Mouse (Mus musculus) urinary bladder, postnatal 14 days (tissue): ENCODE measurements around the gene Crip3.

Source experiments
- DNase-seq: peaks from one replicate; pipeline ENCODE4 v3.0.0; 2021; ENCODE audit warnings: low spot score

Gene Crip3

DNA sequence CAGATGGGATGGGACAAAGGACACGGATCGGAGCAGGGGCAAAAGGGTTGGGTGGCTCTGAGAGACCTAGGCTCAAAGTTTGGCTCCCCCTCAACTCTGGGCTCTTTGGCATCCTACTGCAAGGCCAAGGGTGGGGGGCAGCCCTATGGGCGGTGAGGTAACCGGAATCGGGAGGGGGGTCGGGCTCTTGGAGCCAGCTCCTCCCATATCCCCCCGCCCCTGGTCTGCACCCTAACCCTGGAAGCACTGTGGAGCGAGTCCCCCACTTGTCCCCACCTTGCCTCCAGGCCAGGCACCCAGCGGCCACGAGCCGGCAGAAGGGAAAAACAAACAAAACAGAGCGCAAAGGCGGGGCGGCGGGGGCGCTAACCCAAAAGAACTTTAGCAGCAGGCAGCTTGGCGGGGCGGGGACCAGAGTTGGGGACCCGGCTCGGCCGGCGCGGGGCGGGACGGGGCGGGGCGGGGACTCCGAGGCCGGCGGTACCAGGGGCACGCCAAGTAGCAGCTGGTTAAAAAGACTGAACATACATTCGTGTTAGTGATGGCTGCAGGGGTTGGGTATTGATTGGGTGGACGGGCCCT is 26.5 kb downstream of the Crip3 start:
- peak; percentile 54 for DNase-seq

DNA sequence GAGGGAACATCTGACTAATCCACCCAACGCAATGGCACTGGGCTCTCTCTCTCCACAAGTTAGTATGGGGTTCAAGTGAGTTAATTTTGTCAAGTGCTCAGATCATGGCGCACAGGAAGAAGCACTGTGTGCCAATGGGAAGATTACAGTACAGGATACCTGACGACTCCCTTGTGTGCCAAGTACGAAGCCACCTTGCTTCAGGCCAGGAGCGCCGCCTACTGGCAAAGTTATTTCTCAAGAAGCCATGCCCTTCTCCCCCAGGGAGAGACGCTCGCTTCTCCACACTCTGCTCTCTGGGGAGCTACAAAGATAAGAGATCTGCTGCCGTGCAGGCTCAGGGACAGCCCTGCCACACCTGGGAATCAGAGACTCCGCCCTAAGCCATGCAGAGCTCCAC is 29.1 kb downstream of the Crip3 start:
- peak; percentile 69 for DNase-seq

DNA sequence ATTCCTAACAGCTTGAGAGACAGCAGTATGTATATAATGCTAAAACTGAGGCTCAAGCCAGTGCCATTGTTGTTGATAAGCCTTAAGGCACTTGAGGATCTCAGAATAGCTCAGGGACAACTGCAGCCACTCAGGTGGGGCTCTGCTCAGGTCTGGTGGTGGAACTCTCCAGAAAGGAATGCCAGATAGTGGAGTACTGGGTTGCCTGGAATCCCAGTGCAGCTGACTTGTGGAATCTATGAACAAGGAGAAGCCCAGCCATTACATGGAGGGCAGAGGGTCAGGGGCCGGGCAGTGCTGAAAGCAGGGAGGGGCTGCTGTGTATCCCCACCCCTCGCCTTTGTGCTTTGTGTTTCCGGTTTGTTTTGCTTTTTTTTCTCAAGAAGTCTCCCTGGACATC is 29.7 kb downstream of the Crip3 start:
- DNase-seq = no peak

DNA sequence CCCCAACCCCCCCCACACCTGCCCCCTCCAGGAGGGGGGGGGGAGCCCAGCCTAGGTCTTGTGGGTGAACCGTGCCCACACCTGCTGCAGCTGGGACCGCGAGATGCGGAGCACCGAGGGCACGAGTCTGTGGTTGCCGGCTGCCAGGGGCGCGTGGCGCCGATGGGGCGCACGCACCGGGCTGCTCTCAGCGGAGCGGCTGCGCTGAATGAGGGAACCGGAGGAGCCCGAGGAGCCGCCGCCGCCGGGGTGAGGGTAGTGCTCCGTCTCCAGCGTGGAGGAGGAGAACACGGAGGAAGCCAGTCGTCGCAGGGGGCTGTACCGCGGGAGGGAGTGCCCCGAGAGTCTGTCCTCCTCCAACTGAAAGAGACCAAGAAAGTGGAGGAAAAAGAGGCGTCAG is 31.9 kb downstream of the Crip3 start:
- no peak for DNase-seq

DNA sequence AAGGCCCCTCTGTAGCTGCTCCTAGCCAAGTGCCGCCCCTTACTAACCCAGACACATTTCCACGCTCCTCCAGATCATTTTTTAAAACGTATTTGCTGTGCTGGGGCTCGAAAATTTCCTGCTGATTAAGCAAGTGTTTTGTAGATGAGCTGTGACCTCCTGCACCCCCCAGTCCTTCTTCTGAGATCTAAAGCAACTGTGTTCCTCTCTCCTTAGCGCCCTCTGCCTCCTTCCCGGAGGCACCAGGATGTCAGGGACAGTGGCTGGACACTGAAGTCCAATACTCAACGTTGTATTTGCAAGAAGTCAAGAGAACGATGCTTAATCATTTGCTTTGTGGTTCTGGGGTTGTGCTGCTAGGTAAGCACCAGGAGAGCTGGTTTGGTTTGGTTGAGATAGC is 32.6 kb downstream of the Crip3 start:
- no peak for DNase-seq

DNA sequence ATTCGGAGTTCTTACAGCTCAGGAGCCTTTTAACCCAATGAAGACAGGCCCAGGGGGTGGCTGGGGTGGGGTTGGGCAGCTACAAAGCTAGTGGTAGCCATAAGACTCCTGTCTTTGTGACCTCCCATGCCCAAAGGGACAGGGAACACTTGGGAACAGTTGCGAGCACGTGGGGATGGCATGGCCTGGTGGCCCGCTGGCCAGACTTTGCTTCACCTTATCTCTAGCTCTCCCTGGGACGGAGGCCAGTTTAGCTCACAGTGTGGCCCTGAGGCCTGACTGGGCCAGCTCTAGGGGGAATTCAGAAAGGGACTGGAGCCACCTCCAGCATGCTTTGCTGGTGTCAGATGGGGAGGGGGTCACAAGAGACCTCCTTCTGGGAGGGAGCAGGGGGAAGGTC is 33.5 kb downstream of the Crip3 start:
- DNase-seq = no peak

DNA sequence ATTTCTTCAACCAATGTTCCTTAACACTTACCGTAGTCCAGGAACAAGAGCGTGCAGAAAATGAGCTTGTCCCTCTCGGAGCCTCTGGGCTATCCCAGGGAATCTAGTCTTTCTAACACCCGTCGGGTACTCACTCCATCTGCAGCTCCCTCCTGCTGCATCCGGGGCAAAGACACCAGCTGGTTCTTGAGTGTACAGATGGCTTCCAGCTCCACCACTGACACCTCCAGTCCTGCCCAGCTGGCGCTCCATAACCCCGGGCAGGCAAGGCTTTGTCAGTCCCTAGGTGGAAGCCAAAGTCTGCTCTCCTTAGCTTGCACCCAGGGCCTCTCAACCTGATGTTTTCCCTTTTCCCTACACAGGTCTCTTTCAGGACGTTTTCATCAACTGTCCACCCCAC is 39.1 kb downstream of the Crip3 start:
- no peak for DNase-seq

DNA sequence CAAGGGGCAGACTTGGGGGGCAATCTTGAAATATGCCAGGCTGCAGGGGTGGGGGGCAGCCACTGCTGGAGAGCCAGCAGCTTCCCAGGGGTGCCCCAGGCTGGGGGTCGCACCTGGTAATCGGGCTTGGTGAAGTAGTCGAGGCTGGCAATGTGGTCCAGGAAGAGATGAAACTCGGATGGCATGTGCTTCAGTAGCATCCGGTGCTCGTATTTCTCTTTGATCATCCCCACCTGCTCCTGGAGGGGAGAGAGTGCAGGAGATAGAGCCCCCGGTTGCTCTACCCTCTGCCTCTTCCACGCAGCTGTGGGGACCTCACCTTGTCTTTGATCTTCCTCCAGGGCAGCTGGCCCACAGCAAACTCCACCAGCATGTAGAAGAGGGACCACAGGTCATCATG is 47.9 kb downstream of the Crip3 start:
- DNase-seq = no peak

DNA sequence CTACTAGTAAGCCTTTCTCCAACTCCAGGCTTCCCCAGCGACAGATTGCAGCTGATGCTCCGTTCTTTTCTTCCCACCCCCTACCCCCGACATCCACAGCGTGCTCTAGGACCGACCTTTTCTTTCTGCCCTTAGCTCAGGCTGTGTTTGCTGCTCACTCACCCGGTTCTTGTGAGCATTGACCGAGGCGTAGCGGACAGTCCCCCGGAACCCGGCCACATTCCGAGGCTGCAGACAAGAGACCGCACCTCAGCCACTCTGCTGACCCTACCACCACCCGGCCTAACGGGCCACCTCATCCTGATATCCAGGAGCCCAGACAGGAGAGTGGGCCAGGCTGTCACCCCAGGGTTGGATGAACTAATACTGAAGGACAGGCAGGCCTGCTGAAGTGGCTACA is 48.6 kb downstream of the Crip3 start:
- no peak for DNase-seq
